Mouse (Mus musculus) hindlimb bud, embryonic 11.5 days (tissue): ENCODE results near the gene Gm17174.
"Not testable (repeated sequence)": the region's sequence is repeated elsewhere in the genome, so short reads cannot be mapped to it uniquely, and the experiment has no call there.

Experiments used
- DNase-seq: peaks from one replicate; pipeline ENCODE4 v3.0.0-alpha.2; 2012; ENCODE audit warnings: low read depth, low spot score; ENCODE audit errors: extremely low spot score

The Gm17174 gene

GRCm38 (mm10) chr14:51592039-51592438 lies at the start of gene Gm17174:
Gm17174 (minus strand) TSS chr14:51592139.
- DNase-seq = not testable (repeated sequence)

- DNase-seq = not testable (repeated sequence)
Observed at GRCm38 (mm10) chr14:51635566-51635965, 43.6 kb upstream of the Gm17174 start, which contains the start of gene Gm4181. Gm4181 (minus strand) TSS chr14:51635666.

DNA sequence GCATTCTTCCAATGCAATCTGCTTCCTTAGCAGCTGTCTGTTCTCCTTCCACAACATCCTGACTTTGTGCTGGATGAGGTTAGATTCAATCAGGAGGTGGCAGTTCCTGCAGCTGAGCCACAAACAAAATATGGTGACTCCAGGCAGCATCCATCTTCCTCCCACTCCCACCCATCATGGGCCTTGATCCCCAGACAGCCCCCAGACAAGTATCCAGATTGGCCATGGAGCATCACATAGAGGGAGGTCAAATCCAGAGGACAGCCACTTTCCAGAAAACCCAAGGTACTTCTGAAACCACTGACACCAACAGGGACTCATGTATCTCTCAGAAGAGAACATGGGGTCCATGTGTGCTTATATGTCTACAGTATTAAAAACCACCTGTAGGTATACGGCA lies 40.5 kb upstream of the Gm17174 start:
- DNase-seq = not testable (repeated sequence)

GRCm38 (mm10) chr14:51611210-51611609 lies 19.3 kb upstream of the Gm17174 start, which contains the start of gene Gm17078:
Gm17078 (minus strand) TSS chr14:51611310.
- no peak for DNase-seq

- not testable (repeated sequence) for DNase-seq
Observed at GRCm38 (mm10) chr14:51573963-51574362, 18.0 kb downstream of the Gm17174 start, which contains the start of gene Gm17175. Gm17175 (minus strand) TSS chr14:51574063.

- DNase-seq = no peak
Observed at GRCm38 (mm10) chr14:51552490-51552889, 39.4 kb downstream of the Gm17174 start, which contains the start of gene Gm5622. Gm5622 (plus strand) TSS chr14:51552790.
